Mouse (Mus musculus) fibroblast of lung, adult 2 months (primary cell): ENCODE data around the gene Dnm1.

Source experiments
- DNase-seq: peaks from one replicate; pipeline ENCODE4 v3.0.0-alpha.2; 2011; ENCODE audit warnings: low read depth

Gene Dnm1

GRCm38 (mm10) chr2:32339912-32340642, 13.1 kb downstream of the Dnm1 start:
- no peak for DNase-seq

GRCm38 (mm10) chr2:32335888-32336287, 17.2 kb downstream of the Dnm1 start:
- no peak for DNase-seq

- no peak for DNase-seq
These were observed 21.0 kb downstream of the Dnm1 start for GRCm38 (mm10) chr2:32332159-32332558.

GRCm38 (mm10) chr2:32329531-32329930, 23.6 kb downstream of the Dnm1 start:
- no peak for DNase-seq

- DNase-seq, result no peak
These were observed 24.2 kb downstream of the Dnm1 start for GRCm38 (mm10) chr2:32328911-32329460.

GRCm38 (mm10) chr2:32327200-32327599, 25.9 kb downstream of the Dnm1 start:
- DNase-seq, result no peak

- DNase-seq, result peak; percentile 59
These were observed 27.8 kb downstream of the Dnm1 start for GRCm38 (mm10) chr2:32325342-32325741.

- DNase-seq, result no peak
These were observed 28.8 kb downstream of the Dnm1 start for GRCm38 (mm10) chr2:32324322-32324721.

GRCm38 (mm10) chr2:32322754-32323741, 30.1 kb downstream of the Dnm1 start:
- DNase-seq, result no peak

- DNase-seq, result no peak
These were observed 31.4 kb downstream of the Dnm1 start for GRCm38 (mm10) chr2:32321591-32322298.

- DNase-seq, result no peak
These were observed 32.4 kb downstream of the Dnm1 start for GRCm38 (mm10) chr2:32320721-32321120.

- DNase-seq, result no peak
These were observed 33.3 kb downstream of the Dnm1 start for GRCm38 (mm10) chr2:32319586-32320580.

- DNase-seq, result no peak
These were observed 34.2 kb downstream of the Dnm1 start for GRCm38 (mm10) chr2:32318709-32319585.

GRCm38 (mm10) chr2:32317791-32318417, 35.2 kb downstream of the Dnm1 start:
- DNase-seq, result peak; percentile 84

- DNase-seq, result peak; percentile 65
These were observed 36.1 kb downstream of the Dnm1 start for GRCm38 (mm10) chr2:32316887-32317656.

GRCm38 (mm10) chr2:32315751-32316150, 37.4 kb downstream of the Dnm1 start:
- peak; percentile 51 for DNase-seq

GRCm38 (mm10) chr2:32314831-32315230, 38.3 kb downstream of the Dnm1 start:
- DNase-seq, result no peak

GRCm38 (mm10) chr2:32312318-32312964, 40.7 kb downstream of the Dnm1 start:
- no peak for DNase-seq
